Mouse (Mus musculus) CH12.LX (cell line): ENCODE results near the gene Grm2. TPM values are rescaled to one million over a fixed set of nuclear protein-coding genes. Genes with fewer than 3 reads are reported as not detected.

ENCODE experiments used
- DNase-seq: peaks from one replicate; pipeline ENCODE4 v3.0.0-alpha.2; 2013; ENCODE audit errors: extremely low read depth
- H3K27ac ChIP-seq: 2 replicates; pipeline ENCODE4 v1.5.1; 2012; ENCODE audit warnings: low read depth, mild to moderate bottlenecking, control low read depth, moderate library complexity; ENCODE audit not compliant: insufficient read depth
- H3K27me3 ChIP-seq: replicated peaks from 2 replicates; pipeline ENCODE3; 2012; ENCODE audit warnings: inconsistent platforms
- H3K36me3 ChIP-seq, 2 experiments: replicated peaks in 1 of 2; 2 replicates each; pipeline versions ENCODE3 to v1.6.1; 2012; ENCODE audit warnings: inconsistent platforms in 1 of 2, low read length in 1 of 2, mild to moderate bottlenecking in 1 of 2, mixed read lengths in 1 of 2, moderate library complexity in 1 of 2; ENCODE audit not compliant: control insufficient read depth in 1 of 2, insufficient read depth in 1 of 2
- H3K4me1 ChIP-seq, 2 experiments: 2 replicates each; pipeline ENCODE4 v1.6.1; 2012; ENCODE audit warnings: inconsistent platforms in 1 of 2, moderate library complexity in 1 of 2; ENCODE audit not compliant: insufficient read depth in 2 of 2, control insufficient read depth in 1 of 2
- H3K4me2 ChIP-seq: 2 replicates; pipeline ENCODE4 v1.6.1; 2012; ENCODE audit warnings: low read depth, mild to moderate bottlenecking, control low read depth; ENCODE audit not compliant: poor library complexity, insufficient read depth, severe bottlenecking
- H3K4me3 ChIP-seq, 3 experiments: fragments of 150-350 bp in 1 of 3; sonication (generic) in 1 of 3; replicated peaks in 1 of 3; 2 replicates each; pipeline versions ENCODE3 to v1.5.1; 2011 to 2012; ENCODE audit warnings: low read depth in 2 of 3, low read length in 2 of 3, mild to moderate bottlenecking in 2 of 3, moderate library complexity in 2 of 3, control low read depth in 1 of 3, improper control_type of control experiment in 1 of 3, inconsistent platforms in 1 of 3, mixed read lengths in 1 of 3; ENCODE audit not compliant: poor library complexity in 1 of 3
- H3K79me2 ChIP-seq: replicated peaks from 2 replicates; pipeline ENCODE4 v1.6.1; 2012; ENCODE audit warnings: mild to moderate bottlenecking, moderate library complexity; ENCODE audit not compliant: control insufficient read depth, poor library complexity, insufficient read depth, severe bottlenecking; ENCODE audit errors: extremely low read depth
- H3K9ac ChIP-seq: 2 replicates; pipeline ENCODE4 v1.6.1; 2012; ENCODE audit warnings: low read depth, mild to moderate bottlenecking, control low read depth, moderate library complexity; ENCODE audit not compliant: insufficient read depth
- H3K9me3 ChIP-seq: replicated peaks from 2 replicates; pipeline ENCODE3; 2012; ENCODE audit warnings: low read length, inconsistent platforms, mixed read lengths
- BHLHE40 ChIP-seq: IDR thresholded peaks from 2 replicates; pipeline ENCODE4 v1.6.1; 2011; ENCODE audit warnings: mild to moderate bottlenecking, low read depth, low read length, improper control_type of control experiment
- CTCF ChIP-seq, 2 experiments: IDR thresholded peaks in 1 of 2; conservative IDR thresholded peaks in 1 of 2; 2 replicates each; pipeline ENCODE4 v1.5.1; 2011 to 2012; ENCODE audit warnings: low read depth in 2 of 2, low read length in 2 of 2, improper control_type of control experiment in 1 of 2, inconsistent platforms in 1 of 2, mild to moderate bottlenecking in 1 of 2, moderate library complexity in 1 of 2
- E2F4 ChIP-seq: IDR thresholded peaks from 2 replicates; pipeline ENCODE4 v1.6.1; 2011; ENCODE audit warnings: low read depth, low read length, improper control_type of control experiment; ENCODE audit not compliant: insufficient replicate concordance
- EP300 ChIP-seq: IDR thresholded peaks from 2 replicates; pipeline ENCODE4 v1.6.1; 2011; ENCODE audit warnings: low read length, improper control_type of control experiment
- HCFC1 ChIP-seq: IDR thresholded peaks from 2 replicates; pipeline ENCODE4 v1.6.1; 2012; ENCODE audit warnings: low read depth, mild to moderate bottlenecking, inconsistent platforms, low read length, improper control_type of control experiment
- IRF4 ChIP-seq: IDR thresholded peaks from 2 replicates; pipeline ENCODE4 v1.6.1; 2014; ENCODE audit warnings: low read depth, mild to moderate bottlenecking, inconsistent platforms, low read length, improper control_type of control experiment
- JUND ChIP-seq: conservative IDR thresholded peaks from 2 replicates; pipeline ENCODE4 v1.6.1; 2011; ENCODE audit warnings: low read depth, low read length, improper control_type of control experiment
- KAT2A ChIP-seq: IDR thresholded peaks from 2 replicates; pipeline ENCODE4 v1.6.1; 2012; ENCODE audit warnings: low read length, improper control_type of control experiment, inconsistent platforms; ENCODE audit not compliant: insufficient replicate concordance
- MAX ChIP-seq: IDR thresholded peaks from 2 replicates; pipeline ENCODE4 v1.6.1; 2011; ENCODE audit warnings: low read length, improper control_type of control experiment
- MAZ ChIP-seq: IDR thresholded peaks from 2 replicates; pipeline ENCODE4 v1.6.1; 2012; ENCODE audit warnings: low read depth, mild to moderate bottlenecking, inconsistent platforms, low read length, improper control_type of control experiment, moderate library complexity
- MEF2A ChIP-seq: IDR thresholded peaks from 2 replicates; pipeline ENCODE4 v1.6.1; 2014; ENCODE audit warnings: low read depth, mild to moderate bottlenecking, inconsistent platforms, low read length, improper control_type of control experiment, borderline replicate concordance
- MXI1 ChIP-seq: IDR thresholded peaks from 2 replicates; pipeline ENCODE4 v1.6.1; 2011; ENCODE audit warnings: mild to moderate bottlenecking, low read depth, low read length, improper control_type of control experiment
- MYC ChIP-seq: IDR thresholded peaks from 2 replicates; pipeline ENCODE4 v1.6.1; 2011; ENCODE audit warnings: low read depth, mild to moderate bottlenecking, improper control_type of control experiment, low read length
- POLR2A ChIP-seq: IDR thresholded peaks from 2 replicates; pipeline ENCODE4 v1.6.1; 2011; ENCODE audit warnings: low read depth, mild to moderate bottlenecking, improper control_type of control experiment, low read length
- POLR2AphosphoS2 ChIP-seq: IDR thresholded peaks from 2 replicates; pipeline ENCODE4 v1.6.1; 2011; ENCODE audit warnings: low read depth, low read length, improper control_type of control experiment
- RAD21 ChIP-seq: IDR thresholded peaks from 2 replicates; pipeline ENCODE4 v1.6.1; 2011; ENCODE audit warnings: low read depth, mild to moderate bottlenecking, low read length, improper control_type of control experiment, moderate library complexity
- RCOR1 ChIP-seq: conservative IDR thresholded peaks from 2 replicates; pipeline ENCODE4 v1.6.1; 2012; ENCODE audit warnings: low read depth, mild to moderate bottlenecking, inconsistent platforms, low read length, improper control_type of control experiment
- SIN3A ChIP-seq: IDR thresholded peaks from 2 replicates; pipeline ENCODE4 v1.6.1; 2012; ENCODE audit warnings: low read length, improper control_type of control experiment, inconsistent platforms
- SMC3 ChIP-seq: IDR thresholded peaks from 2 replicates; pipeline ENCODE4 v1.6.1; 2011; ENCODE audit warnings: low read depth, low read length, improper control_type of control experiment
- TBP ChIP-seq: conservative IDR thresholded peaks from 2 replicates; pipeline ENCODE4 v1.6.1; 2011; ENCODE audit warnings: low read depth, low read length, improper control_type of control experiment
- UBTF ChIP-seq: IDR thresholded peaks from 2 replicates; pipeline ENCODE4 v1.6.1; 2012; ENCODE audit warnings: low read depth, mild to moderate bottlenecking, inconsistent platforms, low read length, improper control_type of control experiment, moderate library complexity
- ZKSCAN1 ChIP-seq: IDR thresholded peaks from 2 replicates; pipeline ENCODE4 v1.6.1; 2012; ENCODE audit warnings: low read depth, inconsistent platforms, low read length, improper control_type of control experiment, borderline replicate concordance
- ZMIZ1 ChIP-seq: IDR thresholded peaks from 2 replicates; pipeline ENCODE4 v1.6.1; 2012; ENCODE audit warnings: low read depth, mild to moderate bottlenecking, inconsistent platforms, low read length, improper control_type of control experiment
- dilution Hi-C: fragments of 300-500 bp; cut with MboI; formaldehyde crosslinking; loops from 2 replicates; pipeline ENCODE4 v1.14.3; 2020; ENCODE audit warnings: low sequenced_read_pairs; ENCODE audit not compliant: extremely low pct_unique_long_range_greater_than_20kb, extremely low pct_ligation_motif_present
- in situ Hi-C: fragments of 300-500 bp; cut with MboI; formaldehyde crosslinking; loops from 3 replicates; pipeline ENCODE4 v1.14.3; 2019; ENCODE audit warnings: low sequenced_read_pairs, low pct_ligation_motif_present, low pct_unique_long_range_greater_than_20kb, mixed read lengths
- polyA plus RNA-seq: library from polyadenylated mRNA; unstranded; fragments of >175 nt; gene quantifications from 2 replicates; pipeline ENCODE4 v1.2.1, GENCODE M21; 2012; ENCODE audit warnings: low read depth; ENCODE audit not compliant: insufficient read length
- total RNA-seq, 2 experiments: library from RNA; depleted of rRNA; stranded (reverse); fragments of 300-350 nt in 1 of 2; fragments of >200 nt in 1 of 2; gene quantifications; 2 replicates each; pipeline ENCODE4 v1.2.3; 2012 to 2014

Gene Grm2
- total and polyA plus RNA-seq, 3 experiments = not detected

- Histone ChIP-seq H3K27ac (no peak overlapping the region), H3K79me2 (no peaks in the 10 kb centered on the region), H3K9ac (no peak overlapping the region), H3K9me3 (no peaks in the 10 kb centered on the region), H3K36me3 (peaks cover 33 to 53% of the 10 kb centered on the region in 2 experiments), H3K27me3 (peaks cover 25% of the 10 kb centered on the region), H3K4me3 (no peak overlapping the region), H3K4me2 (no peak overlapping the region), H3K4me1 (no peaks in the 10 kb centered on the region)
- dilution Hi-C loops = no loop called here
- DNase-seq = no peak
- in situ Hi-C loops = loop anchor here (10.0 to 25.0 kb wide), 2 partner anchors 53 to 630 kb away; partner anchors contain the start of genes Cish and Mapkapk3
- TF ChIP-seq JUND = no peak
- TF ChIP-seq MYC = no peak
- TF ChIP-seq POLR2AphosphoS2 = no peak
- no peak for TF ChIP-seq POLR2A
- TF ChIP-seq ZKSCAN1 = no peak
- TF ChIP-seq, all 38 proteins: peak for 0
Measured at GRCm38 (mm10) chr9:106657592-106657991, 1.7 kb upstream of the Grm2 start.

- no peaks in the 10 kb centered on the region for H3K4me1 ChIP-seq
- no peaks in the 10 kb centered on the region for H3K9me3 ChIP-seq
- no peak overlapping the region for H3K9ac ChIP-seq
- peaks cover 25 to 45% of the 10 kb centered on the region in 2 experiments for H3K36me3 ChIP-seq
- no peak overlapping the region for H3K4me3 ChIP-seq
- no peak for DNase-seq
- no peaks in the 10 kb centered on the region for H3K79me2 ChIP-seq
- no peak overlapping the region for H3K4me2 ChIP-seq
- dilution Hi-C loops = no loop called here
- in situ Hi-C loops = loop anchor here (10.0 to 25.0 kb wide), 2 partner anchors 52 to 630 kb away; partner anchors contain the start of genes Cish and Mapkapk3
- H3K27me3 ChIP-seq = peaks cover 30% of the 10 kb centered on the region
- no peak overlapping the region for H3K27ac ChIP-seq
- TF ChIP-seq MEF2A = no peak
- TF ChIP-seq BHLHE40 = no peak
- no peak for TF ChIP-seq MAX
- TF ChIP-seq TBP = no peak
- no peak for TF ChIP-seq CTCF (conservative IDR thresholded peaks at IDR 0.05 in 1 of 2, IDR thresholded peaks at IDR 0.05 in 1 of 2; ENCODE audit: low read depth in 2 of 2, low read length in 2 of 2)
- TF ChIP-seq IRF4 = no peak
Measured at GRCm38 (mm10) chr9:106656820-106657219, 938 bp upstream of the Grm2 start.

GRCm38 (mm10) chr9:106652720-106653119 is 3.2 kb downstream of the Grm2 start:
- H3K27me3 ChIP-seq = peaks cover 58% of the 10 kb centered on the region
- H3K9me3 ChIP-seq = peaks cover 3% of the 10 kb centered on the region
- H3K4me1 ChIP-seq = no peaks in the 10 kb centered on the region
- in situ Hi-C loops = loop anchor here (10.0 to 25.0 kb wide), 2 partner anchors 48 to 635 kb away; partner anchors contain the start of genes Cish and Mapkapk3
- H3K9ac ChIP-seq = no peak overlapping the region
- no peak overlapping the region for H3K27ac ChIP-seq
- no peak overlapping the region for H3K4me2 ChIP-seq
- TF ChIP-seq E2F4 (no peak), JUND (no peak), CTCF (conservative IDR thresholded peaks at IDR 0.05 in 1 of 2, IDR thresholded peaks at IDR 0.05 in 1 of 2; ENCODE audit: low read depth in 2 of 2, low read length in 2 of 2) (peak; percentile 46 to 80), UBTF (no peak), MXI1 (no peak), RAD21 (peak; percentile 42), HCFC1 (no peak), MAZ (no peak), SMC3 (peak; percentile 77), MYC (no peak), EP300 (no peak), KAT2A (no peak), MEF2A (no peak), ZMIZ1 (no peak), RCOR1 (no peak), SIN3A (no peak)
- H3K36me3 ChIP-seq = peaks cover 0 to 4% of the 10 kb centered on the region in 2 experiments
- dilution Hi-C loops = no loop called here
- no peak overlapping the region for H3K4me3 ChIP-seq
- no peaks in the 10 kb centered on the region for H3K79me2 ChIP-seq
- peak; percentile 17 for DNase-seq
